Mouse (Mus musculus): ENCODE results near the gene Zfp800.

The Zfp800 gene

GRCm38 (mm10) chr6:28397681-28398203, at the start of gene Zfp800:
Gene Zfp800, minus strand, starts transcription at chr6:28398005.
- in situ Hi-C loops (cut with MboI; ENCODE audit: unreplicated experiment in 2 of 2): loop anchor here (10.0 to 25.0 kb wide), 2 partner anchors 735 to 743 kb away; no protein-coding TSS in a partner anchor

GRCm38 (mm10) chr6:28431538-28431855, 33.7 kb upstream of the Zfp800 start:
- in situ Hi-C loops (cut with MboI; ENCODE audit: unreplicated experiment in 2 of 2): no loop called here

DNA sequence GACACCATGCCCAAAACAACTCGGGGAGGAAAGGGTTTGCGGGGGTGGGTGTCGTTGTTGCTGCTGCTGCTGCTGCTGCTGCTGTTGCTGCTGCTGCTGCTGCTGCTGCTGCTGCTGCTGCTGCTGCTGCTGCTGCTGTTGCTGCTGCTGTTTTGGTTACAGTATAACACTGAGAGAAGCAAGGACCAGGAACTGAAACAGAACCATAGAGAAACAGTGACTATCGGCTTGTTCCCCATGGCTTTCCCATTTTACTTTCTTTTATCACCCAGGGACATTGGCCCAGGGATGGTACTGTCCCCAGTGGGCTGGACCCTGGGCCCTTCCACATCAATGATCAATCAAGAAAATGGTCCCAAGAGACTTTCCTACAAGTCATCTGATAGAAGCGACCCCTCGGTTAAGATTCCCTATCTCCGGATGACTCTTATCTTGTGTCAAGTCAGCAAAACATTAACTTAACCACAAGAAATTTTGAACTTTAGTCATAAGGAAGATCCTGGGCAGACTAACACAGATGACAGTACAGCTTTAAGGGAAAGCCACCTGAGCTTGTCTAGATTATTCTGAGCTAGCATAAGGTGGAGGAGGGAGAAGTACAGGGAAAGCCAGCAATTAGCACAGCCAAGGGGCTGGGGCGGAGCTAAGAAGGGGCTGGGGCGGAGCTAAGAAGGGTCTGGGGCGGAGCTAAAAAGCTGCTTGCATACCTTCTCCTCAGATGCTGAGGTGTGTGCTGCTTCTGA, 33.2 kb upstream of the Zfp800 start:
- in situ Hi-C loops (cut with MboI; ENCODE audit: unreplicated experiment in 2 of 2): no loop called here

DNA sequence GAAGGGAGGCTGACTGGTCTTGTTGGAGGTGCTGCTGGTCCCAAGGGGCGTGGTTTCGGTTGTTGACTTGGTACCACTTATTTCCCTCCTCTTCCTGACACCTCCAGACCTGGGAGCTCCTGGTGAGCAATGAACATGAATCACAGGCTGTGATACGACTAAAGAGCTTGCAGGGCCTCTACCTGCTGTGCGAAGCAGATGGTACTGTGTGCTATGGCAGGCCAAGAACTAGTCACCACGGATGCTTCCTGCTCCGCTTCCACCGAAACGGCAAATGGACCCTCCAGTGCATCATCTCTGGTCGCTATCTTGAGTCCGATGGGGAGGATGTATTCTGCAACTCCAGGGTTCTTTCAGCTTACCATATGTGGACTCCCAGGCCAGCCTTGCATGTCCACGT, 32.1 kb upstream of the Zfp800 start:
- in situ Hi-C loops (cut with MboI; ENCODE audit: unreplicated experiment in 2 of 2): loop anchor here in 1 of 2 experiments (5.0 kb wide), 1 partner anchor 47 kb away; the partner anchor contains the start of gene Snd1

- in situ Hi-C loops (cut with MboI; ENCODE audit: unreplicated experiment in 2 of 2): loop anchor here in 1 of 2 experiments (5.0 kb wide), 1 partner anchor 49 kb away; the partner anchor contains the start of gene Snd1
Observed at GRCm38 (mm10) chr6:28428290-28428689, 30.5 kb upstream of the Zfp800 start, which contains the start of gene Gcc1. Gene Gcc1, minus strand, starts transcription at chr6:28428390.

DNA sequence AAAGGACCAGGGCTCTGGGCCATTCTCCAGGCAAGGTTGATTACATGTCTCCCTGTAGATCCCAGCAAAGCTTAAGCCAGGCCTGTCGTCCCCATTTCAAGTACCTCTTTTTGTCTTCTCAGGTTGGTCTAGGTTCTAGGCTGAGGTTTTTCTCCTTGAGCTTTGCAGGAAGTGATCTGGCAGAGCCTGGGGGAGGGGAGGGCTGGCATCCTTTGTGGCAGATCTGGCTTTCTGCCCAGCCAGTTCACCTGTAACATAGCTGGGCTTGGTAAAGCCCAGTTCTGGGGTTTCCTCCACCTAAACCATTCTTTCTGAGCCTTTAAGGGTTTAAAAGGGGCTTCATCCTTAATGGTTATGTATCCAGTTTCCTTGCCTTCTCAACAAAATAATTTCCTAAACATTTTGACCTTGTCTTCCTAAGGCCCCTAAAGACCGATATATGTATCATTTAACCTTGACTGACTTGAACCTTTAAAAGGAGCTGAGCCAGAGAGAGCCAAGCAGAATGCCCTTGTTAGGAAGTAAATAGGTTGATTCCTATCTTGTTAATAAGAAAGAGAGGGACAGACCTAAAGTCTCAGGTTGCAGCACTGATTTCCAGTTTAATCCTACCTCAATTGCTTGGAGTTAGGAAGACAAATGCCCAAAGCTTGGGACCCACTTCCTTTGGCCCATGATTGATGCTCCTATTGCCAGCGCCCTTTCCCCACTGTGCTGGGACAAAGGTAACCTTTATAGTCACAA, 29.5 kb upstream of the Zfp800 start, which contains the start of gene Fscn3:
Gene Fscn3, plus strand, starts transcription at position 694 of the 744 bp plus-strand sequence.
- in situ Hi-C loops (cut with MboI; ENCODE audit: unreplicated experiment in 2 of 2): loop anchor here in 1 of 2 experiments (5.0 kb wide), 1 partner anchor 50 kb away; the partner anchor contains the start of gene Snd1

DNA sequence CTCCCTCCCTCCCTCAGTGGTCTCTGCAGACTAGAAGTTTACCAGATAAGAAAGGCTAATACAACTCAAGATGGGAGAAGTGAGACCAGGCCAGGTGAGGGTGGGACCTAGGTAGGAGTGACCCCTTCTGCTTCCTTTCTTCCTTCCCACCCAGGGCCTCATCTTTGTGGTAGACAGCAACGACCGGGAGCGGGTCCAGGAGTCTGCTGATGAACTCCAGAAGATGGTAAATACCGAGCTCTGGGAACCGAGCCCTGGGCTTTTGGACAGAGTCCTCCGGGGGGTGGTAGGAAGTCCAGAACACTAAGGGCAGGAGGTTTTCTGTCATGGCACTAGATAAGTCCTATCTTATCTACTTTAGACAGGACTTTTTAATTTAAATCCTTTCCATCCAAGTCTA, 27.2 kb upstream of the Zfp800 start:
- in situ Hi-C loops (cut with MboI; ENCODE audit: unreplicated experiment in 2 of 2): loop anchor here in 1 of 2 experiments (5.0 kb wide), 1 partner anchor 52 kb away; the partner anchor contains the start of gene Snd1

DNA sequence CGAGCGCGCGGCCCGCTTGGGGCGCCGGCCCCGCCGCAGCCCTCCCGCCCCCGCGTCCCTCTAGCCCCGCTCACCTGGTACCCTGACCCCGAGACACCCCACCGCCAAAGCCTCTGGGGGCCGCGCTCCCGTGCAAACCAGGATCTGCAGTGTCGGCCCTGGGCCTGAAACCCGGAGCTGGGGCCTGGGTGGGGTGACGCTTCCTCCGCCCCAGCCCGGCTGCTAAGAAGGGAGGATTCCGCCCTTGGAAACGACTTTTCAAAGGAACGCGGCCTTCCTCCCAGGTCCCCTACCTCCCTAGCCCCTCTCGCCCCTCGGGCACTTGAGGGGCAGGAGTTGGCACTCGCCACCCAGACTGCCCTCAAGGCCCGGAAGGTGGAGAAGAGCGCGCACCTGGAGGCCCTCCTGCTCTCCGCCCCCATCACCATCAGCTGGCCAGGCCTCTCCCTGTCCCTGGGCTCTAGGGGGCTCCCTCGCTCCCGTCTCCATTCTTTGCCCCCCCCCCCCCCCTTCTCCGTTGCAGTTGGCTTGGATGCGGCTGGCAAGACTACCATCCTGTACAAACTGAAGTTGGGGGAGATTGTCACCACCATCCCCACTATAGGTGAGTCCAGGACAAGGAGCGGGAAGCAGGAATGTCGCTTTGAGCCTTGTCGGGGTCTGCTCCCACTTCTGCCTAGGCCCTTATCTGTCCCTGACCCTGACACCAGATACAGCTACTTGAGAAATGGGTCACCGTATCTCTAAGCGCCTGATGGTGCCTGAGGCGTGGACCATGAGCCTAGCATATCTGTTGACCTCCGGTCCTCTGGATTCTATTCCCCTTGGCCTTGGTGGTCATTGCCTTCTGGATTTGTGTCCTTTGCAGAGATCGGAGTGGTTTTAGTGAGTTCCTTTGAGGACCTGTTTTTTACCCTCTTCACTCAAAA, 26.2 kb upstream of the Zfp800 start:
- in situ Hi-C loops (cut with MboI; ENCODE audit: unreplicated experiment in 2 of 2): loop anchor here in 1 of 2 experiments (5.0 kb wide), 2 partner anchors 103 to 473 kb away; no protein-coding TSS in a partner anchor

DNA sequence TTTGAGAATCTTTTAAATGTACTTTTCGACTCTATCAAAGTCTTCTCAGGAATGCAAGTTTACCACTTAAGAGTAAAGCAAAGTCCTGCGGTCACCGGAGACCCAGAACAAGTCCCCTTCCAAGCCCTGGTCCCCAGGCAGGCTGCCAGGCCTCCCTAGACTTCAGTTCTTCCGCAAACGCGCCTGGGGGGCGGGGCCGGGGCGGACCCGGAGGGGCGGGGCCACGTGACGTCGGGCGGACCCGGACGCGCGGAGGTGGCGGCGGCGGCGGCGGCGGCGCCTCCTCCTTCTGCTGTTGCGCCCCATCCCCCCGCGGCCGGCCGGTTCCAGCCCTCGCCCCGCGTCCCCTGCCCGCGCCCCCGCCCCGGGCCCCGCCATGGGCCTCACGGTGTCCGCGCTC, 25.5 kb upstream of the Zfp800 start, which contains the start of gene Arf5:
Gene Arf5, plus strand, starts transcription at position 248 of the 400 bp plus-strand sequence.
- in situ Hi-C loops (cut with MboI; ENCODE audit: unreplicated experiment in 2 of 2): loop anchor here in 1 of 2 experiments (5.0 kb wide), 2 partner anchors 104 to 474 kb away; no protein-coding TSS in a partner anchor

DNA sequence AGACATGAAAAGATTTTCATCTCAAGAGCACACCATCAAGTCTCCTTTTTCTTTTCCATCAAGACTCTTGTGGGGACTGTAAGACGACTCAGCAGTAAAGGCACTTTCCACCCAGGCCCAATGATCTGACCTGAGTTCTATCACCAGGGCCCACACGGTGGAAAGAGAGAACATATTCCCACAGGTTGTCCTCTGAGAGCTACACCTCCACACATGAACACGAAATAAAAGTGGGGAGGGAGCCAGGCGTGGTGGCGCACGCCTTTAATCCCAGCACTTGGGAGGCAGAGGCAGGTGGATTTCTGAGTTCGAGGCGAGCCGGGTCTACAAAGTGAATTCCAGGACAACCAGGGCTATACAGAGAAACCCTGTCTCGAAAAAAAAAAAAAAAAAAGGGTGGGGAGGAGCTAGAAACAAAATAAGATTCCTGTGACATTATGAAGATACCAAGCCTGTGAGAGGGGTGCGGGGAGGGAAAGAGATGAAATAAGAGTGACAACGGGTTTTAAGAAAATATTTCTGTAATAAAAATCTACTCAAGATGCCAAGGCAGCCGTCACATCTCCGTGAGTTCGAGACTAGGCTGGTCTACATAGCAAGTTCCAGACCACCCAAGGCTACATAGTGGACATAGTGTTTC, 25.0 kb upstream of the Zfp800 start:
- in situ Hi-C loops (cut with MboI; ENCODE audit: unreplicated experiment in 2 of 2): loop anchor here in 1 of 2 experiments (5.0 kb wide), 2 partner anchors 105 to 475 kb away; no protein-coding TSS in a partner anchor

GRCm38 (mm10) chr6:28421469-28422000, 23.7 kb upstream of the Zfp800 start:
- in situ Hi-C loops (cut with MboI; ENCODE audit: unreplicated experiment in 2 of 2): loop anchor here in 1 of 2 experiments (5.0 kb wide), 2 partner anchors 106 to 476 kb away; no protein-coding TSS in a partner anchor

GRCm38 (mm10) chr6:28420865-28421264, 23.1 kb upstream of the Zfp800 start:
- in situ Hi-C loops (cut with MboI; ENCODE audit: unreplicated experiment in 2 of 2): loop anchor here in 1 of 2 experiments (5.0 kb wide), 2 partner anchors 106 to 476 kb away; no protein-coding TSS in a partner anchor

- in situ Hi-C loops (cut with MboI; ENCODE audit: unreplicated experiment in 2 of 2): loop anchor here in 1 of 2 experiments (5.0 kb wide), 2 partner anchors 107 to 477 kb away; no protein-coding TSS in a partner anchor
Observed at GRCm38 (mm10) chr6:28420361-28420760, 22.6 kb upstream of the Zfp800 start.

DNA sequence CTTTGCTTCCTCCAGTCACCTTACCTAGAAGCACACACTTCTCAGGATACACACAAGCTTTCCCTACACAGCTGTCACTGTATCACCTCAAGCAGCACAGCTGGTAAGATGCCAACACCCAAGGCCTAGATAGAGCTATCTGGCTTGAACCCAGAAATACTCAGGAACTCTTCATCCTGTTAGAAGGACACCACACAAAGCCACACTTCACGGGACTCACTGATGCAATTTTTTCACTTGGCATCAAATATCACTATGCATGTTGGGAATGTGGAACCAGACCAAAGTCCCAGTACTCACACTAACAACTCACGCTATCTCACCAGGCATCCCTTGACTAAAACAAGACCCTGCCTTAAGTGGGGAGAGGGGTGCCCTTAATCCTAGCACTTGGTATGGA, 21.9 kb upstream of the Zfp800 start:
- in situ Hi-C loops (cut with MboI; ENCODE audit: unreplicated experiment in 2 of 2): loop anchor here (5.0 to 10.0 kb wide), 5 partner anchors 108 to 605 kb away; no protein-coding TSS in a partner anchor

GRCm38 (mm10) chr6:28418449-28418848, 20.6 kb upstream of the Zfp800 start:
- in situ Hi-C loops (cut with MboI; ENCODE audit: unreplicated experiment in 2 of 2): loop anchor here (10.0 kb wide), 3 partner anchors 144 to 606 kb away; no protein-coding TSS in a partner anchor

DNA sequence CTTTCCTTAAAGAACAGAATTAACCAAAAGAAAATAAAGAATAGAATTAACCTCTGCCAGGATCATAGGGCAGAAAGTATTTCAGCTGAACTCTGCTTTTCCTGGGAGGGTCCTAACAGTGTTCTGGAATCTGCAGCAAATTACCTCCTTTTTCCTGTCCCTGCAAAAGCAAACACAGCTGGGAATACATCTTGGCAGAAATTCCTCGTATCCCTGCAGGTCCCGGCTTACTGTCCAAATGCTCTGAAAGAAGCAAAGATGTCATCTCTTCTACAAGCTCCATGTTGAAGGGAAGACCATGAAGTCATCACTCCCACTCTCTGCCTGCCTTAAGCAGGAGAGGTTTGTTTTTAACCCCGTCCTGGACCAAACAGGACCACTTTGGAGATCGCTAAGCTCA, 19.2 kb upstream of the Zfp800 start:
- in situ Hi-C loops (cut with MboI; ENCODE audit: unreplicated experiment in 2 of 2): loop anchor here (10.0 kb wide), 3 partner anchors 142 to 608 kb away; no protein-coding TSS in a partner anchor

- in situ Hi-C loops (cut with MboI; ENCODE audit: unreplicated experiment in 2 of 2): loop anchor here (5.0 to 10.0 kb wide), 5 partner anchors 136 to 614 kb away; no protein-coding TSS in a partner anchor
Observed at GRCm38 (mm10) chr6:28411236-28411635, 13.4 kb upstream of the Zfp800 start.

DNA sequence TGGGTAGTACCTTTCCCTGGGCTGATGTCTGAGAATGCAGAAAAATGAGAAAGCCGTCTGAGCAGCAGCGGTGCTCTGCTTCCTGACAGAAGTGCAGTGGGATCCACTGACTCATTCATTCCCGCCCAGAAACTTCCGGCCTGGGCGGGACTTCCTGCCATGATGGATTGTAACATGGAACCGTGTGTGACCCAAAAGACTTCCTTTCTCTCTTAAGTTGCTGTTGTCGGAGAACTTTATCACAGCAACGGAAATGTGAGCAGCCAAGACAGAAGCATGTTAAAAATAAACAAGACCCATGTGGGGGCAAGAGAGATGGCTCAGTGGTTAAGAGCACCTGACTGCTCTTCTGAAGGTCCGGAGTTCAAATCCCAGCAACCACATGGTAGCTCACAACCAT, 12.2 kb upstream of the Zfp800 start:
- in situ Hi-C loops (cut with MboI; ENCODE audit: unreplicated experiment in 2 of 2): loop anchor here (5.0 to 10.0 kb wide), 5 partner anchors 135 to 615 kb away; no protein-coding TSS in a partner anchor
